12 mouse cellular contexts compared by ENCODE assay signal in genomic region chr19:25273179-25273578, GRCm38 (mm10). TPM values are rescaled to one million over a fixed set of nuclear protein-coding genes. Genes with fewer than 3 reads are reported as not detected.
DNase-seq lines count a peak whose midpoint lies in the region; ATAC-seq and TF ChIP-seq lines count a peak whose summit lies in the region.
"Had no signal": no experiment of that assay in that cellular context is flagged by ENCODE, and none has a peak within 500 bp of the region (broad histone marks: within the 10 kb centered on the region; RNA-seq: fewer than 3 reads in every experiment).

No protein-coding gene starts in this region.

- no peak for ATAC-seq in heart, embryonic 11.5 days (replicated peaks; ENCODE audit: insufficient number of reproducible peaks, low FRiP score, low TSS enrichment)
- ATAC-seq in kidney, postnatal 0 days (replicated peaks; ENCODE audit: low FRiP score, low read depth): no peak
- ATAC-seq in midbrain, embryonic 16.5 days: no peak

- H3K4me3 ChIP-seq in heart, embryonic 11.5 days (ENCODE audit: low read depth, low read length): no peak overlapping the region
- H3K4me3 ChIP-seq in kidney, postnatal 0 days (replicated peaks; ENCODE audit: low read depth, low read length): no peak overlapping the region
- H3K4me3 ChIP-seq in midbrain, embryonic 16.5 days (ENCODE audit: low read depth, low read length): no peak overlapping the region
- H3K4me3 ChIP-seq: erythroblast, embryonic 14.5 days; hindbrain, embryonic 12.5 days had no signal

- TF ChIP-seq CTCF in kidney, postnatal 0 days (IDR thresholded peaks at IDR 0.05; ENCODE audit: low read depth): no peak

- H3K27ac ChIP-seq in heart, embryonic 11.5 days (ENCODE audit: low read depth, low read length): peak overlapping the region; percentile 87
- no peak overlapping the region for H3K27ac ChIP-seq in kidney, postnatal 0 days
- no peak overlapping the region for H3K27ac ChIP-seq in midbrain, embryonic 16.5 days (ENCODE audit: low read length)
- H3K27ac ChIP-seq: hindbrain, embryonic 12.5 days had no signal

- no peaks in the 10 kb centered on the region for H3K9me3 ChIP-seq in heart, embryonic 11.5 days (replicated peaks; ENCODE audit: control insufficient read depth, low read length)
- H3K9me3 ChIP-seq in kidney, postnatal 0 days (replicated peaks; ENCODE audit: low read length): no peaks in the 10 kb centered on the region
- no peaks in the 10 kb centered on the region; the same call in 1 of the 2 replicates for H3K9me3 ChIP-seq in midbrain, embryonic 16.5 days (replicated peaks; ENCODE audit: control insufficient read depth, low read length, poor library complexity, severe bottlenecking)

- H3K27me3 ChIP-seq in heart, embryonic 11.5 days (ENCODE audit: control insufficient read depth, insufficient read depth, low read length): no peaks in the 10 kb centered on the region
- H3K27me3 ChIP-seq in kidney, postnatal 0 days (ENCODE audit: insufficient read depth, low read length): no peaks in the 10 kb centered on the region
- no peaks in the 10 kb centered on the region for H3K27me3 ChIP-seq in midbrain, embryonic 16.5 days (ENCODE audit: control insufficient read depth, insufficient read depth, low read depth, low read length)
- H3K27me3 ChIP-seq: hindbrain, embryonic 12.5 days had no signal

- peak overlapping the region; percentile 54; the same call in 1 of the 2 replicates for H3K9ac ChIP-seq in heart, embryonic 11.5 days (ENCODE audit: low read depth, low read length)
- H3K9ac ChIP-seq in kidney, postnatal 0 days (ENCODE audit: low read depth, low read length): no peak overlapping the region
- H3K9ac ChIP-seq in midbrain, embryonic 16.5 days (ENCODE audit: low read depth, low read length): no peak overlapping the region
- H3K9ac ChIP-seq: hindbrain, embryonic 12.5 days had no signal

- peak; percentile 38 for DNase-seq in adrenal gland, postnatal 10 days
- DNase-seq in adrenal gland, adult 18-20 months (ENCODE audit: low spot score in 2 of 2): no peak
- DNase-seq in Muller cell, postnatal 12 days (ENCODE audit: inconsistent ontology term): peak; percentile 11
- peak; percentile 33 for DNase-seq in kidney, postnatal 0 days (ENCODE audit: low spot score)
- DNase-seq in urinary bladder, postnatal 10 days (ENCODE audit: low spot score): no peak
- DNase-seq in layer of hippocampus, postnatal 25 days (ENCODE audit: extremely low spot score in 1 of 2, low spot score in 1 of 2): no peak
- DNase-seq: cerebellum, adult 9-11 months; thymus, adult 2 months had no signal

- no peaks in the 10 kb centered on the region for H3K36me3 ChIP-seq in heart, embryonic 11.5 days (ENCODE audit: control insufficient read depth, insufficient read depth, low read length)
- H3K36me3 ChIP-seq in kidney, postnatal 0 days (ENCODE audit: insufficient read depth, low read length): no peaks in the 10 kb centered on the region
- H3K36me3 ChIP-seq in midbrain, embryonic 16.5 days (ENCODE audit: control insufficient read depth, insufficient read depth, low read length): no peaks in the 10 kb centered on the region
- H3K36me3 ChIP-seq: hindbrain, embryonic 12.5 days had no signal

- H3K4me2 ChIP-seq in heart, embryonic 11.5 days: peak overlapping the region; percentile 47
- no peak overlapping the region for H3K4me2 ChIP-seq in kidney, postnatal 0 days (ENCODE audit: low read length)
- H3K4me2 ChIP-seq in midbrain, embryonic 16.5 days (ENCODE audit: low read length): no peak overlapping the region
- H3K4me2 ChIP-seq: hindbrain, embryonic 12.5 days had no signal

- H3K4me1 ChIP-seq in heart, embryonic 11.5 days (ENCODE audit: control insufficient read depth, insufficient read depth, low read length): peaks cover 30% of the 10 kb centered on the region
- peaks cover 7% of the 10 kb centered on the region for H3K4me1 ChIP-seq in kidney, postnatal 0 days (replicated peaks; ENCODE audit: insufficient read depth, low read length)
- no peaks in the 10 kb centered on the region for H3K4me1 ChIP-seq in midbrain, embryonic 16.5 days (ENCODE audit: control insufficient read depth, insufficient read depth, low read length)
- H3K4me1 ChIP-seq: hindbrain, embryonic 12.5 days had no signal

RNA-seq across cellular contexts. Expression of gene Kank1, which starts 36.4 kb away (rescaled TPM):
- 10 to 100 TPM; 25.5 to 34.1 TPM for total RNA-seq in adrenal gland, postnatal 10 days (2021)
- total RNA-seq in adrenal gland, adult 18-20 months (2021): 10 to 100 TPM; 11.2 to 17.6 TPM
- 56.6 and 56.8 TPM in 2 replicates for polyA plus RNA-seq in heart, embryonic 11.5 days (2014; fragmentation: Nextera tagmentation; extraction: Ambion mirVana)
- 18.4 and 21.6 TPM in 2 replicates for polyA plus RNA-seq in kidney, postnatal 0 days (2015; fragmentation: Nextera tagmentation; extraction: Ambion mirVana)
- 6.0 and 8.4 TPM in 2 replicates for polyA plus RNA-seq in midbrain, embryonic 16.5 days (2015; fragmentation: Nextera tagmentation; extraction: Ambion mirVana)
- 10 to 100 TPM; 24.8 to 29.2 TPM for total RNA-seq in layer of hippocampus, postnatal 25 days (2021)
- polyA plus RNA-seq: erythroblast, embryonic 14.5 days had no signal

Comparison
In these comparisons a context has a peak if more than half of its experiments do, and no peak if none do; other contexts are left out.
1. DNase-seq: peak in adrenal gland, postnatal 10 days (single experiment), Muller cell, postnatal 12 days (single experiment) and kidney, postnatal 0 days (single experiment); none in adrenal gland, adult 18-20 months (0 of 2), urinary bladder, postnatal 10 days (single experiment) and layer of hippocampus, postnatal 25 days (0 of 2).